In the genomic region with DNA sequence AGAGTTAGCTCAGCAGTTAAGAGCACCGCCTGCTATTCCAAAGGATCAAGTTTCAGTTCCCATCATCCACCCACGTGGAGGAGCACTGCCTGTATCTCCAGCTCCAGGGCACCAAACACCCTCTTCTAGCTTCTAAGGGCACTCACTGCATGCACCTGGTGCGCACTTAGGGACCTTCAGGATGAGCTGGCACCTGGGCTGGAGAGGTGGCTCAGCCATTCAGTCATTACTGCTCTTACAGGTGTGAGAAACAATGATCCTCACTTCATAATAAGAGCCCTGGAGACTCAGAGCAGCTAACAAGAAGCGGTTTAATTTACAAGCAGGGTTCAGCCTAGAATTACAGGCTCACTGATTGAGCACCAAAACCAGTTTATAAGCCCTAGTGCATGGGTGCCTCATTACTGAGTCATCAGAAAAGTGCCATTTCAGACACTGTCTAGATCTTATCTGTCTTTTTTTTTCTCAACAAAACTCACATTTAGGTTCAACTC, we compare ENCODE assay signal across 8 mouse cellular contexts. TPM values are rescaled to one million over a fixed set of nuclear protein-coding genes. Genes with fewer than 3 reads are reported as not detected.
DNase-seq lines count a peak whose midpoint lies in the region; ATAC-seq and TF ChIP-seq lines count a peak whose summit lies in the region.

No protein-coding gene starts in this region.

- H3K4me1 ChIP-seq in lung, embryonic 14.5 days (ENCODE audit: insufficient read depth), result no peaks in the 10 kb centered on the region; the same call in 1 of the 2 replicates
- no peaks in the 10 kb centered on the region for H3K4me1 ChIP-seq in lung, adult 2 months (ENCODE audit: control insufficient read depth, insufficient read depth, low read length)
- no peaks in the 10 kb centered on the region for H3K4me1 ChIP-seq in intestine, postnatal 0 days (replicated peaks; ENCODE audit: control insufficient read depth, insufficient read depth, low read length)
- no peaks in the 10 kb centered on the region for H3K4me1 ChIP-seq in neural tube, embryonic 12.5 days

- H3K9me3 ChIP-seq in lung, embryonic 14.5 days (ENCODE audit: low read depth, low read length), result no peaks in the 10 kb centered on the region
- no peaks in the 10 kb centered on the region for H3K9me3 ChIP-seq in intestine, postnatal 0 days (ENCODE audit: control insufficient read depth)
- no peaks in the 10 kb centered on the region for H3K9me3 ChIP-seq in neural tube, embryonic 12.5 days

- no peak for TF ChIP-seq CTCF in lung, embryonic 14.5 days (IDR thresholded peaks at IDR 0.05; ENCODE audit: low read depth)
- TF ChIP-seq CTCF in lung, adult 2 months (IDR thresholded peaks at IDR 0.05; ENCODE audit: insufficient read depth, low read length), result no peak
- peak; percentile 3; the same call in 1 of the 2 replicates for TF ChIP-seq CTCF in intestine, postnatal 0 days (IDR thresholded peaks at IDR 0.05; ENCODE audit: low read depth)

- no peaks in the 10 kb centered on the region for H3K27me3 ChIP-seq in lung, embryonic 14.5 days (ENCODE audit: insufficient read depth, low read length)
- H3K27me3 ChIP-seq in intestine, postnatal 0 days (replicated peaks; ENCODE audit: control insufficient read depth, insufficient read depth, low read length), result no peaks in the 10 kb centered on the region
- no peaks in the 10 kb centered on the region for H3K27me3 ChIP-seq in neural tube, embryonic 12.5 days (replicated peaks)

- 4% methylated on average over 4 of the region's 4 CpGs for WGBS in lung, embryonic 14.5 days
- WGBS in lung, adult 2 months, result 11% methylated on average over 4 of the region's 4 CpGs
- WGBS in intestine, postnatal 0 days, result 5% methylated on average over 4 of the region's 4 CpGs
- WGBS in neural tube, embryonic 12.5 days, result 7% methylated on average over 4 of the region's 4 CpGs

- H3K4me2 ChIP-seq in lung, embryonic 14.5 days, result peak overlapping the region; percentile 42; the same call in 1 of the 2 replicates
- peak overlapping the region; percentile 31; the same call in 1 of the 2 replicates for H3K4me2 ChIP-seq in intestine, postnatal 0 days (replicated peaks; ENCODE audit: low read depth)
- H3K4me2 ChIP-seq in neural tube, embryonic 12.5 days (replicated peaks), result peak overlapping the region; percentile 36

- H3K4me3 ChIP-seq in lung, embryonic 14.5 days (ENCODE audit: low read depth, low read length), result no peak overlapping the region
- no peak overlapping the region for H3K4me3 ChIP-seq in lung, adult 2 months (replicated peaks; ENCODE audit: extremely low read depth, low read depth, low read length)
- no peak overlapping the region for H3K4me3 ChIP-seq in intestine, postnatal 0 days (ENCODE audit: low read depth, low read length)
- H3K4me3 ChIP-seq in neural tube, embryonic 12.5 days, result no peak overlapping the region

- H3K27ac ChIP-seq in lung, embryonic 14.5 days (ENCODE audit: low read depth), result no peak overlapping the region
- H3K27ac ChIP-seq in intestine, postnatal 0 days (ENCODE audit: low read depth, low read length), result no peak overlapping the region
- no peak overlapping the region for H3K27ac ChIP-seq in neural tube, embryonic 12.5 days

- TF ChIP-seq POLR2A in lung, adult 2 months (IDR thresholded peaks at IDR 0.05; ENCODE audit: borderline replicate concordance, extremely low read depth, low read depth, low read length), result no peak

- peak; percentile 71 for ATAC-seq in lung, embryonic 14.5 days (ENCODE audit: insufficient read depth)
- peak; percentile 84 for ATAC-seq in intestine, postnatal 0 days
- ATAC-seq in neural tube, embryonic 12.5 days (ENCODE audit: low FRiP score, low read depth), result no peak

- no peak overlapping the region for H3K9ac ChIP-seq in lung, embryonic 14.5 days
- no peak overlapping the region for H3K9ac ChIP-seq in intestine, postnatal 0 days (ENCODE audit: low read depth, low read length)
- no peak overlapping the region for H3K9ac ChIP-seq in neural tube, embryonic 12.5 days

- DNase-seq in lung, embryonic 14.5 days, result peak; percentile 53
- no peak for DNase-seq in lung, adult 2 months
- DNase-seq in brain, adult 2 months (ENCODE audit: low read depth, low spot score), result peak; percentile 7
- no peak for DNase-seq in left cerebral cortex, adult 8-10 months (ENCODE audit: low spot score in 2 of 2)
- DNase-seq in frontal cortex, adult 2 months (ENCODE audit: extremely low spot score in 1 of 2, low spot score in 1 of 2), result no peak
- no peak for DNase-seq in urinary bladder, postnatal 14 days (ENCODE audit: low spot score)

- H3K36me3 ChIP-seq in lung, embryonic 14.5 days (ENCODE audit: insufficient read depth), result no peaks in the 10 kb centered on the region
- H3K36me3 ChIP-seq in intestine, postnatal 0 days (ENCODE audit: control insufficient read depth, insufficient read depth), result no peaks in the 10 kb centered on the region
- no peaks in the 10 kb centered on the region for H3K36me3 ChIP-seq in neural tube, embryonic 12.5 days

RNA-seq across cellular contexts. Expression of gene Ints6, which starts 37.7 kb away (rescaled TPM):
- 29.4 and 35.2 TPM in 2 replicates for polyA plus RNA-seq in lung, embryonic 14.5 days (2014; fragmentation: Nextera tagmentation; extraction: Ambion mirVana)
- 4.9 and 5.9 TPM in 2 replicates for polyA plus RNA-seq in lung, adult 2 months (2012; rRNA removed)
- polyA plus RNA-seq in intestine, postnatal 0 days (2015; fragmentation: Nextera tagmentation; extraction: Ambion mirVana), result 6.5 and 8.5 TPM in 2 replicates
- 21.4 and 28.1 TPM in 2 replicates for polyA plus RNA-seq in neural tube, embryonic 12.5 days (2016; fragmentation: Nextera tagmentation; extraction: Ambion mirVana)
- 10 to 100 TPM; 31.2 to 45.7 (median 41.1) TPM for total RNA-seq in left cerebral cortex, adult 8-10 months (2022)
- polyA plus RNA-seq in frontal cortex, adult 2 months (2012; rRNA removed), result 15.4 and 24.3 TPM in 2 replicates

RNA-seq across cellular contexts. Expression of gene Wdfy2, which starts 38.8 kb away (rescaled TPM):
- 10.0 and 10.2 TPM in 2 replicates for polyA plus RNA-seq in lung, embryonic 14.5 days (2014; fragmentation: Nextera tagmentation; extraction: Ambion mirVana)
- polyA plus RNA-seq in lung, adult 2 months (2012; rRNA removed), result 6.4 and 9.5 TPM in 2 replicates
- polyA plus RNA-seq in intestine, postnatal 0 days (2015; fragmentation: Nextera tagmentation; extraction: Ambion mirVana), result 1.4 and 1.6 TPM in 2 replicates
- polyA plus RNA-seq in neural tube, embryonic 12.5 days (2016; fragmentation: Nextera tagmentation; extraction: Ambion mirVana), result 12.5 and 13.0 TPM in 2 replicates
- 10 to 100 TPM; 11.9 to 13.6 (median 13.3) TPM for total RNA-seq in left cerebral cortex, adult 8-10 months (2022)
- polyA plus RNA-seq in frontal cortex, adult 2 months (2012; rRNA removed), result 11.9 and 12.4 TPM in 2 replicates

Comparison
In these comparisons a context has a peak if more than half of its experiments do, and no peak if none do; other contexts are left out.
1. DNase-seq: peak in lung, embryonic 14.5 days (single experiment) and brain, adult 2 months (single experiment); none in lung, adult 2 months (single experiment), left cerebral cortex, adult 8-10 months (0 of 2), frontal cortex, adult 2 months (0 of 2) and urinary bladder, postnatal 14 days (single experiment).
2. Peak in every context shown above with its lines, with median percentiles within 50 percentile points of each other: H3K4me2 ChIP-seq.